Mouse (Mus musculus): ENCODE results near the gene Cep57l1. TPM values are rescaled to one million over a fixed set of nuclear protein-coding genes. Genes with fewer than 3 reads are reported as not detected.

Cep57l1 gene
- polyA plus RNA-seq, 1 experiment from 2014 or later = 26.4 TPM

DNA sequence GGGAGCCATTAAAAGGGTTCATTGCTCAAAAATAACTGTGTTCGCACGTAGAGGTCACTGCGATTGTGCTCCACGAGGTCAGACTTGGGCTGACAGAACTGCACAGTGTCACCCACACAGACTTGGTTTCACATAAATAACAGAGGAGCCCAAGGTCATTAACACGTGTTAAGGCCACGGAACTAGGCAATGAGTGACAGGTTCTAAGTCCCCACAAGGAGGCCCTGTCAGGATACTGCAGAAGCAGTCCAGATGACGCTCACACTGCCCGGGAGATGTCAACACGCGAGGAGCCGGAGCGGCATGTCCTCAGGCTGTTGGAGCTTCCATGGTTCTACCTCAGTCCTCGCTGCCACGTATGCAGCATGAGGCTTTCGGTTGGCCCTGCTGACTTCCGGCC, 72.4 kb downstream of the Cep57l1 start:
- Histone ChIP-seq H3K4me3 (ENCODE audit: low read depth, low read length) (no peak overlapping the region), H3K27me3 (ENCODE audit: control insufficient read depth, insufficient read depth, low read length) (no peaks in the 10 kb centered on the region), H3K9ac (ENCODE audit: low read length) (no peak overlapping the region), H3K27ac (ENCODE audit: low read depth, low read length) (no peak overlapping the region), H3K4me1 (ENCODE audit: control insufficient read depth, insufficient read depth, low read length) (no peaks in the 10 kb centered on the region), H3K9me3 (ENCODE audit: control insufficient read depth, low read length) (no peaks in the 10 kb centered on the region), H3K4me2 (no peak overlapping the region), H3K36me3 (ENCODE audit: control insufficient read depth, insufficient read depth, low read length) (no peaks in the 10 kb centered on the region)
- ATAC-seq (ENCODE audit: low FRiP score) (no peak), DNase-seq (ENCODE audit: low spot score, missing footprints) (no peak)
- WGBS = 95% methylated on average over 16 of the region's 16 CpGs

DNA sequence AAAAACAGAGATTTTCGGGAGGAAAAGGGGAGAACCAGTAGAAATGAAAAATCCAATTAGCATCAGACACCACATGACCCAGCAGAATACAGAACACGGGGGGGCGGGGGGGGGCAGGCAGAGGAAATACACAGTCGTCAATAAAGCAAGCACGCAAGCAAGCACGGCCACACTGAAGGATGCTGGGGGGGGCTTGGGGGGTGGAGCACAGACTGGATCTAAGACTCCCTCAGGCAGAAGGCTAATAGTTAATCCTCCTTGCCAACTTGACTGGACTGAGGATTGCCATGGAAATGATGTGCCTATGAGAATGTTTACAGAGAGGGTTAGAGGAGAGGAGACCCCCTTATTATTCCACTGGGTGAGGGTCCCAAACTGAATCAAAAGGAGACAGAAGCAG, 74.3 kb downstream of the Cep57l1 start:
- no peaks in the 10 kb centered on the region for H3K4me1 ChIP-seq (ENCODE audit: control insufficient read depth, insufficient read depth, low read length)
- no peak overlapping the region for H3K9ac ChIP-seq (ENCODE audit: low read length)
- H3K4me3 ChIP-seq (ENCODE audit: low read depth, low read length) = no peak overlapping the region
- H3K27ac ChIP-seq (ENCODE audit: low read depth, low read length) = no peak overlapping the region
- H3K27me3 ChIP-seq (ENCODE audit: control insufficient read depth, insufficient read depth, low read length) = no peaks in the 10 kb centered on the region
- ATAC-seq (ENCODE audit: low FRiP score) = no peak; the same call in 1 of the 2 replicates
- no peak for DNase-seq (ENCODE audit: low spot score, missing footprints)
- no peaks in the 10 kb centered on the region for H3K9me3 ChIP-seq (ENCODE audit: control insufficient read depth, low read length)
- WGBS = 78% methylated on average over 6 of the region's 6 CpGs
- H3K4me2 ChIP-seq = no peak overlapping the region
- no peaks in the 10 kb centered on the region for H3K36me3 ChIP-seq (ENCODE audit: control insufficient read depth, insufficient read depth, low read length)

DNA sequence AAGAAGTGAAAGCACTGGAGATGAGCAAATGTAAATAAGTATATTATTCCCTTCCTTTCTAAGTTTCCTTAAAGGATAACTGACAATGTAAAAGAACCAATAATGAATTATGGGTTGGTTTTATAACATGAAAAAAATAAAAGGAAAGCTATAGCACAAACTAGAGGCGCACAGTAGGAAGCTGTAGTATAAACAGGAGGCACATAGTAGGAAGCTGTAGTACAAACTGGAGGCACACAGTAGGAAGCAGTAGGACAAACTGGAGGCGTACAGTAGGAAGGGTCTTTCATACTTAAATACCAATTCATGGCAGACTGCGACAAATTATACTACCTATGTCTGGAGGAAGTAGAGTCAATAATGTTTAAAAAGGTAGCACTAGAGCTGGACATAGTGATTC, 76.5 kb downstream of the Cep57l1 start:
- 94% methylated on average over 3 of the region's 3 CpGs for WGBS

DNA sequence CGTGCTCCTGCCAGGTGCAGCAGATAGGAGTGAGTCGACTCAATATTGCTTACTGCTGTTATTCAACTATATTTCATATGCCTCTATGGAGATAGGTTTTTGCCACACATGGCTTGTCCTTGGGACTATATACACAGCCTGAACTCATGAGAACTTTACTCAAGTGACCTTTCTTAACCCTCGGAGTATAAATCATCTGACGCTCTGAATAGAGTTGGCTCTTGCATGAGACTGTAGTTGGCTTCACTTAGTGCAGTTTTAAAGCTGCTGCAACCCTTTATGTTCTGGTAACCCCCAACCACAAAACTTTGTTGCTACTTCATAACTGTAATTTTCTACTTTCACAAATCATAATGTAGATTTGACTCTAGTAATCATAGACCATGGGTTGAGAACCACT, 77.7 kb downstream of the Cep57l1 start:
- H3K9me3 ChIP-seq (ENCODE audit: control insufficient read depth, low read length) = no peaks in the 10 kb centered on the region
- no peak overlapping the region for H3K9ac ChIP-seq (ENCODE audit: low read length)
- 93% methylated on average over 4 of the region's 4 CpGs for WGBS
- H3K4me3 ChIP-seq (ENCODE audit: low read depth, low read length) = no peak overlapping the region
- no peak for ATAC-seq (ENCODE audit: low FRiP score)
- H3K4me2 ChIP-seq = no peak overlapping the region
- DNase-seq (ENCODE audit: low spot score, missing footprints) = no peak
- no peak overlapping the region for H3K27ac ChIP-seq (ENCODE audit: low read depth, low read length)
- no peaks in the 10 kb centered on the region for H3K27me3 ChIP-seq (ENCODE audit: control insufficient read depth, insufficient read depth, low read length)
- peaks cover 4% of the 10 kb centered on the region for H3K36me3 ChIP-seq (ENCODE audit: control insufficient read depth, insufficient read depth, low read length)
- H3K4me1 ChIP-seq (ENCODE audit: control insufficient read depth, insufficient read depth, low read length) = no peaks in the 10 kb centered on the region

More for the DNA sequence above, 76.5 kb downstream of the Cep57l1 start:
- Histone ChIP-seq H3K27me3 (ENCODE audit: control insufficient read depth, insufficient read depth, low read length) (no peaks in the 10 kb centered on the region), H3K4me1 (ENCODE audit: control insufficient read depth, insufficient read depth, low read length) (no peaks in the 10 kb centered on the region), H3K9me3 (ENCODE audit: control insufficient read depth, low read length) (no peaks in the 10 kb centered on the region), H3K4me3 (ENCODE audit: low read depth, low read length) (no peak overlapping the region), H3K4me2 (no peak overlapping the region), H3K9ac (ENCODE audit: low read length) (no peak overlapping the region), H3K27ac (ENCODE audit: low read depth, low read length) (no peak overlapping the region), H3K36me3 (ENCODE audit: control insufficient read depth, insufficient read depth, low read length) (no peaks in the 10 kb centered on the region; the same call in 1 of the 2 replicates)
- ATAC-seq (ENCODE audit: low FRiP score) (no peak), DNase-seq (ENCODE audit: low spot score, missing footprints) (no peak)

DNA sequence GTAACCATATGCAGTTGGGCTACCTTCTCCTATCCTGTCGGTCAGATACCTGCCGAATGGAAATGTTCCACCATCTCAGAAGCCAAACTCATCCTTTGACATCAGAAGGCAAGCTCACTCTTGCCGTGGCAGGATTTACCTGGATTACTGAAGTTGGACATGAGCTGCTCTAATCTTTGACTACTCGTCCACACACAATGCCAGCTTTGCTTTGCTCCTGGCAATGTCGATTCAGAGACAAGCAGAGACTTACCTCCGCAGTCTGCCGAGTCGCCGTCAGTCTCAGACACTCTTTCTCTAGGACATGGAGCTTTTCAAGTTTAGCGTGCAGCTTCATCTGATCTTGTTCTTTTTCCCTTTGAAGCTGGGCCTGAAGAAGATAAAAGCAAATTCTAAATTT, 78.9 kb downstream of the Cep57l1 start:
- WGBS = 90% methylated on average over 10 of the region's 10 CpGs
- H3K9ac ChIP-seq (ENCODE audit: low read length) = no peak overlapping the region

DNA sequence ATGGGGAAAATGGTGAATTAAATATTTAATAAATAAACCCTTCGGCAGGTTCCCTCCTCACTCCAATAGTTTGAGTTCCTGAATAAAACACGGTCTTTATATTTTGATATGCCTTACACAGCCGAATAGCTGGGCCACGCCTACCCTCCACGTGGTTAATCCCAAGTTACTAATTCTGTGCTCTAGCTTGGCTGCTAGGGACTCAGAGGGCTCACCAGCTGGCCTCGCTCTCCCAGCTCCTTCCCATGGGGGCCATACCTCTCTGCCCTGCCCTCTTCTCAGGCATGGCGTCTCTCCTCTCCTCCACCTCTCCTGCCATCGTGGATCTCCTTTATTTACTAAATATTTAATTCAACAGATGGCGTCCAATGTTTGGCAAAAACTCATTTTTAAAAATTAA, 83.5 kb downstream of the Cep57l1 start:
- no peaks in the 10 kb centered on the region for H3K27me3 ChIP-seq (ENCODE audit: control insufficient read depth, insufficient read depth, low read length)
- no peaks in the 10 kb centered on the region for H3K9me3 ChIP-seq (ENCODE audit: control insufficient read depth, low read length)
- H3K36me3 ChIP-seq (ENCODE audit: control insufficient read depth, insufficient read depth, low read length) = peaks cover 4% of the 10 kb centered on the region
- H3K4me3 ChIP-seq (ENCODE audit: low read depth, low read length) = no peak overlapping the region
- no peaks in the 10 kb centered on the region for H3K4me1 ChIP-seq (ENCODE audit: control insufficient read depth, insufficient read depth, low read length)
- 87% methylated on average over 9 of the region's 9 CpGs for WGBS
- ATAC-seq (ENCODE audit: low FRiP score) (no peak), DNase-seq (ENCODE audit: low spot score, missing footprints) (no peak)
- no peak overlapping the region for H3K4me2 ChIP-seq
- H3K9ac ChIP-seq (ENCODE audit: low read length) = no peak overlapping the region
- no peak overlapping the region for H3K27ac ChIP-seq (ENCODE audit: low read depth, low read length)

More for the DNA sequence above, 78.9 kb downstream of the Cep57l1 start:
- peaks cover 4% of the 10 kb centered on the region for H3K36me3 ChIP-seq (ENCODE audit: control insufficient read depth, insufficient read depth, low read length)
- no peak overlapping the region for H3K4me3 ChIP-seq (ENCODE audit: low read depth, low read length)
- no peak overlapping the region for H3K27ac ChIP-seq (ENCODE audit: low read depth, low read length)
- no peaks in the 10 kb centered on the region for H3K27me3 ChIP-seq (ENCODE audit: control insufficient read depth, insufficient read depth, low read length)
- no peak for ATAC-seq (ENCODE audit: low FRiP score)
- no peak for DNase-seq (ENCODE audit: low spot score, missing footprints)
- no peak overlapping the region for H3K4me2 ChIP-seq
- no peaks in the 10 kb centered on the region for H3K4me1 ChIP-seq (ENCODE audit: control insufficient read depth, insufficient read depth, low read length)
- no peaks in the 10 kb centered on the region for H3K9me3 ChIP-seq (ENCODE audit: control insufficient read depth, low read length)

DNA sequence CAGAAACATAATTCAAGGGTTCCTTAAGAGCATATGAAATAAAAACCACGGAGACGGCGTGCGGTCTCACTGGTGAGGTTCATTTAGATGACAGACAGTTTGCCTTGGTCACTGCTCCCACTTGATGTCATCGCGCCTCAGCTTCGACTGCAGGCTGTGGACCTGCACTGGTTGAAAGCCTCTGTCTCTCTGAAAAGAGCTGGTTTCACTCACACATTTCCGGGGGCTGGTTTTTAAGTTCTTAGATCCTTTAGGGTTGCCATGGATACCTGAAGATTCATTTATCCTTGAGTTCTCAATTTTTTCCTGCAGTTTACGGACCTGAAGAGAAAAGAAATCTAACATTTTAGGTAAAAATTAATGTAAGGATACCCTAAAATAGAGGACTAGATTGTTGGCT, 90.1 kb downstream of the Cep57l1 start:
- no peak for DNase-seq (ENCODE audit: low spot score, missing footprints)
- WGBS = 75% methylated on average over 9 of the region's 9 CpGs
- no peak for ATAC-seq (ENCODE audit: low FRiP score)
- Histone ChIP-seq H3K9me3 (ENCODE audit: control insufficient read depth, low read length) (no peaks in the 10 kb centered on the region), H3K27ac (ENCODE audit: low read depth, low read length) (no peak overlapping the region), H3K4me3 (ENCODE audit: low read depth, low read length) (no peak overlapping the region), H3K4me2 (no peak overlapping the region), H3K36me3 (ENCODE audit: control insufficient read depth, insufficient read depth, low read length) (no peaks in the 10 kb centered on the region), H3K9ac (ENCODE audit: low read length) (no peak overlapping the region), H3K4me1 (ENCODE audit: control insufficient read depth, insufficient read depth, low read length) (peaks cover 3% of the 10 kb centered on the region; the same call in 1 of the 2 replicates), H3K27me3 (ENCODE audit: control insufficient read depth, insufficient read depth, low read length) (no peaks in the 10 kb centered on the region)

DNA sequence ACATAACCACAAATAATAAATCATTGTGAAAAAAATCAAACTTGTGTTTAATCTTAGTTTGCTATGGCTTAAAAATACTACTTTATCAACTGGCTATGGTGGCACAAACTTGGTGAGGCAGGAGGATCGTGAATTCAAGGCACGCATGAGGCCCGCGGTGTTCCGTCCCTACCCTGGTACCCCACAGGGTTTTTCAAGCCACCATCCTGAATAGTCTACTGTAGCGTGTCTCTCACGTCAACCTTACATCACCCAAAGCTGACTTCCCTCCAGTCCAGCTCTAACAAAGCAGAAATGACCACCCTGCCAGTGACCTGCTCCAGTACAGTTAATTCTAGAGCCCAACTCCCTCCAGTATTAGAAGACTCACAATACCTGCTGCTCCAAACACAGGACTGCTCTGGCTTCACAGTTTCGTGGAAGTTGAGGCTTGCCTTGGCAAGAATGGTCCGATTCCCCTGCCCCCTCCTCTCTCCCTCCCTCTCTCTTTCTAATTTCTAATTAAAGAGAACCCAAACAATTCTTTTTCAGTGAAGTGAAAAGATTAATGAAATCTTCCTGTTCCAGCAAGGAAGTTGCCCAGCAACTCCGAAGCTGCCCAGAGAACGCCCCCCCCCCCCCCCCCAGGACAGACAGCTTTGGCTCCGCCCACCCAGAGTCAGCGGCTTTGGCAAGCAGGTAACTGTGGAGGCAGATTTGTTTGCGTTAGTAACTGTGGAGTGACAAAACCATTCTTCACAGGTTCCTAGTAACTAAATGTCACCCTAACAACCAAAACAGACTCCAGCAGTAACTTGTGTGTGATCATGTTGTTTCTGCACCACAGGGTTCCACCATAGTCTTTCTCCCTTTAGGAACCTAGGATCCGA, 93.4 kb downstream of the Cep57l1 start, which contains the start of gene Ccdc162:
Ccdc162 (minus strand) TSS at position 606 of the 869 bp plus-strand sequence.
- ATAC-seq (ENCODE audit: low FRiP score) (no peak), DNase-seq (ENCODE audit: low spot score, missing footprints) (no peak)
- Histone ChIP-seq H3K9ac (ENCODE audit: low read length) (no peak within 1 kb of the TSS), H3K27me3 (ENCODE audit: control insufficient read depth, insufficient read depth, low read length) (no peaks in the 10 kb centered on the region), H3K27ac (ENCODE audit: low read depth, low read length) (no peak within 1 kb of the TSS), H3K4me3 (ENCODE audit: low read depth, low read length) (no peak within 1 kb of the TSS), H3K36me3 (ENCODE audit: control insufficient read depth, insufficient read depth, low read length) (no peaks in the 10 kb centered on the region), H3K4me1 (ENCODE audit: control insufficient read depth, insufficient read depth, low read length) (peaks cover 8% of the 10 kb centered on the region), H3K9me3 (ENCODE audit: control insufficient read depth, low read length) (no peaks in the 10 kb centered on the region), H3K4me2 (peak within 1 kb of the TSS; percentile 2; the same call in 1 of the 2 replicates)
- WGBS = 42% methylated on average over 15 of the region's 15 CpGs

DNA sequence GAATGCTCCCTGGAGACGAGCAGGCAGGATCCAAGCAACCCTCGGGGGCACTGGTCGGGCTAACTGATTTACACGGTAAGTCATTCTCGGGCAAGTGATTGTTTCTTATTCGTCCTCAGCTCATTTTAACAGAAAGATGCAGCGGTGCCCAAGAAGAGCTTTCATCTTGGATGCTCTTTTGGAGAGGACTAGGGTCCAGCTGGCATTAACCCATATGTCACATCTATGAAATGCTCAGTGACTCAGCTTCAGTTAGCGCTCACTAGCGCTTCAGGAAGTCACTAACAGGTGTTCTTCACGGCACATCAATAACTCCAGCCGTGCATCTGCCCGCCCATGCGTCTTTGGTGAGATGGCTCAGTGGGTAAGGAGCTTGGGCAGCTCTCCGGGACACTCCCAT, 94.1 kb downstream of the Cep57l1 start:
- peaks cover 8% of the 10 kb centered on the region for H3K4me1 ChIP-seq (ENCODE audit: control insufficient read depth, insufficient read depth, low read length)
- no peak overlapping the region for H3K4me3 ChIP-seq (ENCODE audit: low read depth, low read length)
- ATAC-seq (ENCODE audit: low FRiP score) (no peak), DNase-seq (ENCODE audit: low spot score, missing footprints) (no peak)
- no peak overlapping the region for H3K27ac ChIP-seq (ENCODE audit: low read depth, low read length)
- 86% methylated on average over 14 of the region's 14 CpGs for WGBS
- no peaks in the 10 kb centered on the region for H3K9me3 ChIP-seq (ENCODE audit: control insufficient read depth, low read length)
- no peaks in the 10 kb centered on the region for H3K27me3 ChIP-seq (ENCODE audit: control insufficient read depth, insufficient read depth, low read length)
- H3K9ac ChIP-seq (ENCODE audit: low read length) = no peak overlapping the region
- no peaks in the 10 kb centered on the region for H3K36me3 ChIP-seq (ENCODE audit: control insufficient read depth, insufficient read depth, low read length)
- no peak overlapping the region for H3K4me2 ChIP-seq

Data from midbrain, embryonic 11.5 days (tissue).